Mouse (Mus musculus): ENCODE results near the gene Aldh1l1. TPM values are rescaled to one million over a fixed set of nuclear protein-coding genes. Genes with fewer than 3 reads are reported as not detected.

Gene Aldh1l1
- total and polyA plus RNA-seq, 3 experiments = 0.04 to 0.14 TPM; not detected in 1

- Histone ChIP-seq H3K9ac (ENCODE audit: control insufficient read depth, low read depth, low read length, poor library complexity, severe bottlenecking) (no peak overlapping the region), H3K27ac (ENCODE audit: control insufficient read depth, low read depth, low read length) (peak overlapping the region; percentile 63), H3K4me1 (ENCODE audit: control insufficient read depth in 1 of 2, insufficient read depth in 2 of 2, low read length in 2 of 2) (peaks cover 18 to 40% of the 10 kb centered on the region in 2 experiments; a peak in 3 of 4 replicates), H3K4me3 (ENCODE audit: control insufficient read depth in 1 of 2, insufficient read depth in 1 of 2, low read depth in 2 of 2, low read length in 2 of 2) (no peak overlapping the region), H3K9me3 (replicated peaks; ENCODE audit: insufficient read depth, low read length) (no peaks in the 10 kb centered on the region), H3K79me2 (ENCODE audit: control insufficient read depth, insufficient read depth, low read length, poor library complexity) (peaks cover 6% of the 10 kb centered on the region; the same call in 1 of the 2 replicates), H3K36me3 (ENCODE audit: control insufficient read depth in 1 of 2, insufficient read depth in 2 of 2, low read length in 2 of 2) (peaks cover 18 to 32% of the 10 kb centered on the region in 2 experiments), H3K27me3 (ENCODE audit: control insufficient read depth in 1 of 2, insufficient read depth in 2 of 2, low read length in 2 of 2) (no peaks in the 10 kb centered on the region)
- DNase-seq (ENCODE audit: low read depth, low spot score) = peak; percentile 57
- TF ChIP-seq SMC3 (IDR thresholded peaks at IDR 0.05; ENCODE audit: low read depth, low read length) (0 out of 2 replicates have a peak, but pooled peaks have one; percentile 1), RCOR1 (IDR thresholded peaks at IDR 0.05; ENCODE audit: low read depth, low read length) (no peak), POLR2AphosphoS2 (IDR thresholded peaks at IDR 0.05; ENCODE audit: low read length) (no peak), USF2 (IDR thresholded peaks at IDR 0.05; ENCODE audit: borderline replicate concordance in 1 of 2, insufficient read depth in 1 of 2, low read depth in 1 of 2, low read length in 2 of 2) (no peak), EP300 (IDR thresholded peaks at IDR 0.05; ENCODE audit: low read depth in 1 of 2, low read length in 2 of 2) (peak; percentile 26 to 65; a peak in 3 of 4 replicates), MEF2A (IDR thresholded peaks at IDR 0.05; ENCODE audit: extremely low read depth, insufficient replicate concordance, low read depth, low read length, poor library complexity, severe bottlenecking) (no peak), RAD21 (IDR thresholded peaks at IDR 0.05; ENCODE audit: low read depth, low read length) (no peak), CHD2 (IDR thresholded peaks at IDR 0.05; ENCODE audit: low read length) (no peak)
Observed at GRCm38 (mm10) chr6:90629506-90629905, 143.3 kb downstream of the Aldh1l1 start.

GRCm38 (mm10) chr6:90630427-90630826, 144.2 kb downstream of the Aldh1l1 start:
- no peak for DNase-seq (ENCODE audit: low read depth, low spot score)
- TF ChIP-seq NELFE (IDR thresholded peaks at IDR 0.05; ENCODE audit: low read depth, low read length) (no peak), MEF2A (IDR thresholded peaks at IDR 0.05; ENCODE audit: extremely low read depth, insufficient replicate concordance, low read depth, low read length, poor library complexity, severe bottlenecking) (no peak), CHD1 (IDR thresholded peaks at IDR 0.05; ENCODE audit: low read depth, low read length) (no peak), EP300 (IDR thresholded peaks at IDR 0.05; ENCODE audit: low read depth in 1 of 2, low read length in 2 of 2) (no peak), E2F4 (IDR thresholded peaks at IDR 0.05; ENCODE audit: borderline replicate concordance, low read depth, low read length) (no peak), POLR2A (IDR thresholded peaks at IDR 0.05; ENCODE audit: control insufficient read depth in 1 of 2, insufficient read depth in 1 of 2, low read depth in 1 of 2, low read length in 2 of 2, poor library complexity in 1 of 2) (no peak), MYB (IDR thresholded peaks at IDR 0.05; ENCODE audit: low read depth, low read length) (no peak), RCOR1 (IDR thresholded peaks at IDR 0.05; ENCODE audit: low read depth, low read length) (no peak), TAL1 (IDR thresholded peaks at IDR 0.05; ENCODE audit: low read length) (no peak), ETS1 (IDR thresholded peaks at IDR 0.05; ENCODE audit: low read depth, low read length) (no peak), MAX (IDR thresholded peaks at IDR 0.05; ENCODE audit: low read length) (no peak), CHD2 (IDR thresholded peaks at IDR 0.05; ENCODE audit: low read length) (no peak), USF1 (IDR thresholded peaks at IDR 0.05; ENCODE audit: low read depth, low read length) (no peak), KAT2A (conservative IDR thresholded peaks at IDR 0.05; ENCODE audit: low read depth, low read length) (no peak), SMC3 (IDR thresholded peaks at IDR 0.05; ENCODE audit: low read depth, low read length) (no peak), TBP (IDR thresholded peaks at IDR 0.05; ENCODE audit: low read depth, low read length) (no peak), ZMIZ1 (IDR thresholded peaks at IDR 0.05; ENCODE audit: low read depth, low read length) (no peak), RAD21 (IDR thresholded peaks at IDR 0.05; ENCODE audit: low read depth, low read length) (no peak)
- Histone ChIP-seq H3K9me3 (replicated peaks; ENCODE audit: insufficient read depth, low read length) (no peaks in the 10 kb centered on the region), H3K9ac (ENCODE audit: control insufficient read depth, low read depth, low read length, poor library complexity, severe bottlenecking) (no peak overlapping the region), H3K79me2 (ENCODE audit: control insufficient read depth, insufficient read depth, low read length, poor library complexity) (no peaks in the 10 kb centered on the region), H3K36me3 (ENCODE audit: control insufficient read depth in 1 of 2, insufficient read depth in 2 of 2, low read length in 2 of 2) (peaks cover 19 to 22% of the 10 kb centered on the region in 2 experiments), H3K4me3 (ENCODE audit: control insufficient read depth in 1 of 2, insufficient read depth in 1 of 2, low read depth in 2 of 2, low read length in 2 of 2) (no peak overlapping the region), H3K4me1 (ENCODE audit: control insufficient read depth in 1 of 2, insufficient read depth in 2 of 2, low read length in 2 of 2) (peaks cover 12 to 31% of the 10 kb centered on the region in 2 experiments; a peak in 3 of 4 replicates), H3K27ac (ENCODE audit: control insufficient read depth, low read depth, low read length) (no peak overlapping the region), H3K27me3 (ENCODE audit: control insufficient read depth in 1 of 2, insufficient read depth in 2 of 2, low read length in 2 of 2) (no peaks in the 10 kb centered on the region)
